Mouse (Mus musculus): ENCODE data around the gene Gab2. TPM values are rescaled to one million over a fixed set of nuclear protein-coding genes. Genes with fewer than 3 reads are reported as not detected.
A peak's percentile ranks its signal among the peaks of the same experiment; 100 is the strongest.

Gab2 gene
- total RNA-seq, 2 experiments from 2014 or later = 8.7 to 9.8 TPM

GRCm38 (mm10) chr7:97355068-97355841 is 273.9 kb downstream of the Gab2 start:
- intact Hi-C loops (cut with DNase I; ENCODE audit: low total_unique reads) = no loop called here
- no peak for DNase-seq

GRCm38 (mm10) chr7:97356253-97356652 is 274.9 kb downstream of the Gab2 start:
- intact Hi-C loops (cut with DNase I; ENCODE audit: low total_unique reads) = no loop called here
- no peak for DNase-seq

- intact Hi-C loops (cut with DNase I; ENCODE audit: low total_unique reads) = no loop called here
- peak; percentile 70 for DNase-seq
Observed at GRCm38 (mm10) chr7:97356875-97357276, 275.5 kb downstream of the Gab2 start.

- intact Hi-C loops (cut with DNase I; ENCODE audit: low total_unique reads) = no loop called here
- no peak for DNase-seq
Observed at GRCm38 (mm10) chr7:97357840-97358239, 276.5 kb downstream of the Gab2 start.

- intact Hi-C loops (cut with DNase I; ENCODE audit: low total_unique reads) = no loop called here
- DNase-seq = no peak
Observed at GRCm38 (mm10) chr7:97358347-97358746, 277.0 kb downstream of the Gab2 start.

Other genes with a start within 250 kb of the Gab2 start
- gene Nars2, start 130.1 kb upstream of the Gab2 start, total RNA-seq (2021) = 1 to 10 TPM; 8.6 to 8.7 TPM